Mouse (Mus musculus): ENCODE data around the gene Gstt2.
A peak's percentile ranks its signal among the peaks of the same experiment; 100 is the strongest.
"Not testable (repeated sequence)": the region's sequence is repeated elsewhere in the genome, so short reads cannot be mapped to it uniquely, and the experiment has no call there.

Gstt2 gene

DNA sequence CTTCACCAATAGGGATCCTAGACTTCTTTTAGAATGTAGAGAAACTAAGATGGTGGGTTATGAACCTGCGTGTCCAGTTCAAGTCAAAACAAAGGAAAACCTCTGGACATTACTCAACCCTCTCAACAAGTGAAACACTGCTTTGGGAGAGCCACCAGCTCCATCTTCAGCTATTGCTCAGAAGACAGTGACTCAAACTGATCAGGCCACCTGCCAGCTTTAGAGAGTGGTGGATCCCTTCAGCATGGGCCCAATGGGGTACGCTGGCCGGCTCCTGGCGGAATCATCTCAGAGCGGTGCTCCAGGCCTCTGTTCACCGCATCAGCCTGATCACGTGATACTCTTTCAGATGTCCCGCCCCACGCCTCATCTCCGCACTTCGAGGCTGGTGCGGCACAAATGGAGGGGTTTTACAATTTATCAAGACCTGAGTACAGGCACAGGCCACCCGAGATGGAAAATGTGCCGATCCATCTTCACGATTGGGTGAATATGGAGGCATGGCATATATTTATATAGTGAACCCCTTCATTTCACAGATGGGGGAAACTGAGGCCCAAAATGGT lies 18.3 kb upstream of the Gstt2 start:
- peak in 1 of 2 experiments; percentile 42 for DNase-seq (ENCODE audit: low spot score in 2 of 2)

DNA sequence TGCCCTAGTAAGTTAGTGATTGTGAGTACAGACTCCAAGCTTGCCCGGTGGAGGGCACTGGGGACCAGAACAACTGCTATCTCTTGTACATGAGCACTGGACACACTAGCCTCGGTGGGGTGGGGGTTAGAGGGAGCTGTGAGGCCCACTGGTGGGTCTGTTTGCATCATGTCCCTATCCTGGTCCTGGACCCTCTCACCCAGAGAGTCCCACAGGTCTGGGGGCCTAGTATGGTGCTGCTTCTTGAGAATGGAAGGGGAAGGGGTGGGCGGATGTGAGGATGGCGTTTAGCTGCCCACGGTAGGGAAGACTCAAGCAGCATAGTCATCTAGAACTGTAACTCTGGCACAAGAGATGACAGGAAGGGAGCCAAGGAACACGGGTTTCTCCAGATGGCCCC lies 17.6 kb upstream of the Gstt2 start:
- no peak for DNase-seq (ENCODE audit: low spot score in 2 of 2)

DNA sequence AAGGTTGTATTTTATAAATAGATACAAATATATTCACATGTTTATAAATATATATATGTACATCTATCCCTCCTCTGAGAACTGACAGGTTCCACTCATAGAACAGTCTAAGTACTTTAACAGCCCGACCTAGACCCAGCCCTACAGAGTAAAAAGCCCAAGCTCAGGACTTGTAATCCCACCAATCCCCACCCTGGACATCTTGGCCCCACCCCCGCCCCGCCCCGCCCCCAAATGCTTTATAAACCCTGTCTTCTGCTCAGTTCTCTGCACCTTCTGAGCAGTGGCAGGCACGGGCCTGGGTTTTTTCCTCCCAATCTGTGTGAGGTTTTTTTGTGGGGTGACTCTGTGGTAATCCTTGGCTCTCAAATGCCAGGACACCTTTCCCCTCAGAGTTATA lies 16.9 kb upstream of the Gstt2 start:
- no peak for DNase-seq (ENCODE audit: low spot score in 2 of 2)

DNA sequence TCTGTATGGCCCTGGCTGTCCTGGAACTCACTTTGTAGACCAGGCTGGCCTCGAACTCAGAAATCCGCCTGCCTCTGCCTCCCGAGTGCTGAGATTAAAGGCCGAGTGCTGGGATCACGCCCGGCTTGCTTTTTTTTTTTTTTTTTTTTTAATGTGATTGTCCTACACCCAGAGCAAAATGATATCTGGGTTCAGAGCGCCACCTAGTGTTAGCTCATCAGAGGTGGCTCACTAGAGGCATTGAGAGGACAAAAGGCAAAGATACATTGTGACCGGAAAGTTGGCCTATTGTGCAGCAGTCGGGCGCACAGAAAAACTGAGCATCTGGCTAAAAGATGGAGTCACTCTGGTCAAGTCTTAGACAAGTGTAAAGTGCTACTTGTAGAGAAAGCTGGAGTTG lies 16.2 kb upstream of the Gstt2 start:
- peak; percentile 88 to 93 for DNase-seq (ENCODE audit: low spot score in 2 of 2)

DNA sequence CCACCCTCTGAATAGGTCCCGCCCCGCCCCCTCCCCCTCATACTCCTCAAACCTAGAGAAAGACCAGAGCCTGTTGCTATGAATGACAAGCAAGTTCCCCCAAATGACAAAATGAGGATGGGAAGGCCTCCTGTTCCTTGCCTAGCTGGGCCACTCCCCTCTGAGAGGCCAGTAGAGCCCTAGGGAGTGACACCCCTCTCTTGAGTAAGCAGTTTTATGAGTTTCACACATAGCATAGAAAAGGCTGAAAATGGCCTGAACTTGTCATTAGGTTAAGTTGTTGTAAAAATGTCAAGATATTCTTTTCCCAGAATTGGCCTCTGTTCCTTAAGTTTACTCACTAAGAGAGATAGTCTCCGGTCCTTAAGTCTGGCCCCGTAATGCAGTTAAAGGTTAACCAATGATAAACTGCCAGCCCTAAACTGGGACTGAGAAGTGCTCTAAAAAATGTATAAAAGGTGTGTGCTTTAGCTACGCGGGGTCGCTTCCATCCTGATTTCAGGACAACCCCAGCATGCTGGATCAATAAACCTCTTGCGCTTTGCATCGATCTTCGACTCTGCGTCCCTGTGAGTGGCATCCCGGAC lies 15.4 kb upstream of the Gstt2 start:
- no peak for DNase-seq (ENCODE audit: low spot score in 2 of 2)

DNA sequence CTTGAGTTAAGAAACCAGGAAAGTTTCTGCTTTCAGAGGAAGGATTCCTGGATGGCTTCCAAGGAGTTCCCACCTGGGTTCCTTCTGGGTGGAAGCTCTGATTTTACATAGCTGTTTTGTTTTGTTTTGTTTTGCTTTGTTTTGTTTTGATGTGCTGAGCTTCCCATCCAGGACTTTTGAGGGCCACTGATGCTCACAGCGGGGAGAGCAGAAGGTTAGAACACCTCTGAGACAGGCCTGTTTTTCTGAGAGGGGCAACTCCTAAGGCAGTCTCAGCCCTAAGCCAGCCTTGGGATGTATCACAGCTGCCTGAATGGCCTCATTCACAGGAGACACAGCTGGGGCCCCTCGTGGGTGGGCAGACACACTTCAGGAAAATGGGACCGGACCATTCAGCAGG lies 14.5 kb upstream of the Gstt2 start:
- DNase-seq (ENCODE audit: low spot score in 2 of 2): no peak

DNA sequence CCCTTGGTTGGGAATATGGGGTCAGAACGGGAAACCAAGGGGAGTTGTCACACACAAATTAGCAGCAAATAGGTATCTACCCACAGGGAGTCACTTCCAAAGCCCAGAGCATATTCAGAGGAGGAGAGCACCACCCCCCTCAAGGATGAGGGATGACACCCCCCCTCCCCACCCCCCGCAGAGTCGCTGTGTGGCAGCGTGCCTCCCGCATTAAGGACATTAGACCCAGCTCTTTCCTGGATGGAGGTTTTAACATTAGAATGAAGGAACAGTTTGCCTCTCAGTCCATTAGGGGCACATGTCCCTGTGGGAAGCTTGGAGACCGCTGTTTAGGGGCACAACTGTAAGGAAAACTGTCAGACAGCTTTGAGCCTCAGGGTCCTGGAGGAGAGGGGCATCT lies 13.9 kb upstream of the Gstt2 start:
- DNase-seq (ENCODE audit: low spot score in 2 of 2): no peak

DNA sequence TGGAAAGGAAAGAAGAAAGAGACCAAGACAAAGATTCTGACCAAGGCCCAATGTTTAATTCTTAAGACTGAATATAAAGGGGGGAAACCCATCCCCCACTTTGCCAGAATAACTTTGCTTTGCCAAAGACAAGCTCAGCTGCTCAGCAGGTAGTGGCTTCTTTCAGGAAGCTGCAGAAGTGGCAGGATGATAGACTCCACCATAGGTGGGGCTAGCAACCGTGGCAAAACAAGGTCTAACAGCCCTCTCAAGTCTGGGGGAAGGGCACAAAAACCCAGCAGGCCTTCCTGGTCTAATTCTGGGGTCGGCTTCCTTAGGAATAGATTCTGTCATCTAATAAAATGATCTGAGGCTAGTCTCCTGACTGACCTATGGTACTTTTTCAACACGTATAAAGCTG lies 11.2 kb upstream of the Gstt2 start:
- no peak for DNase-seq (ENCODE audit: low spot score in 2 of 2)

DNA sequence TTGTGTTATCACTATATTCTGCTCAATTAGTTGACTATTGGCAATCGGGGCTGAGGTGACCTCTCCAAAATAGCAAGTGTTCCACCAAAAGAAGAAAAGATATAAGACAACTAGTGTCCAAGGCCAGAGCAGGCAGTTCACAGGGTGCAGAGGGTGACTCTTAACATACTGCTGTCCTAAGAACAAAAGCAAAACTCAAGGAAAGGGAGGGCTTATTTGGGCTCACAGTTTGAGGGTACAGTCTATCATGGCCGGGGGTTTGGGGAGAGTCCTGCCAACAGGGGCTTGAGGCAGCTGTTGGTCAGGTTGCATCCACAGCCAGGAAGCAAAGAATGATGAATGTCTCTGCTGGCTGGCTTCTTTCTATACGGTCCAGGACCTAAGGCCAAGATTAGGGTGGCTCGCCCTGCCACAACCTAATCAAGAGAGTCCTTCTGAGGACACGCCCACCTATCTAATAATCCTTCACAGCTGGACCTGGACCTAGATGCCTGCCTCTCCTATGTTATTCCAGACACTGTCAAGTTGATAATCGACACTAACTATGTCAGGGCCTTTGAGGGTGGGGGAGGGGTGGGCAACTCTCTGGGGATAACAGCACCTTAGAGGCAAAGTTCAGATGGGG lies 8.2 kb upstream of the Gstt2 start:
- DNase-seq (ENCODE audit: low spot score in 2 of 2): no peak

DNA sequence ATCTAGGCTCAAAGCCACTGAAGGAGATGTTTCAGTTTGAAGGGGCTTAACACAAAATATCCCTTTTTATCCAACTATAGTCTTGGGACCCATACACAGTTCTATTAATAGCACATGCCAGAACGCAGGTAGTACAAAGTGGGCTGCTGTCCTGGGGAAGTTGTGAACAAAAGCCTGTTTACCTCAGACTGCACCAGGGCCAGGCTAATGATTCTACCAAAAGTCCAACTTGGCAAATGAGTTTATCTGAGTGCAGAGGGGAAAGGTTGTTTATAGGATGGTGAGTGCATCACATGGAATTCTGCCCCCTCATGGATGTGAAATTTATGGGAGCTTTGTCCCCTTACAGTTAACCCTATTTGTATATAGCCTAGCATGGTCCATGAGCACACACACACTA lies 7.6 kb upstream of the Gstt2 start:
- DNase-seq (ENCODE audit: low spot score in 2 of 2): no peak

DNA sequence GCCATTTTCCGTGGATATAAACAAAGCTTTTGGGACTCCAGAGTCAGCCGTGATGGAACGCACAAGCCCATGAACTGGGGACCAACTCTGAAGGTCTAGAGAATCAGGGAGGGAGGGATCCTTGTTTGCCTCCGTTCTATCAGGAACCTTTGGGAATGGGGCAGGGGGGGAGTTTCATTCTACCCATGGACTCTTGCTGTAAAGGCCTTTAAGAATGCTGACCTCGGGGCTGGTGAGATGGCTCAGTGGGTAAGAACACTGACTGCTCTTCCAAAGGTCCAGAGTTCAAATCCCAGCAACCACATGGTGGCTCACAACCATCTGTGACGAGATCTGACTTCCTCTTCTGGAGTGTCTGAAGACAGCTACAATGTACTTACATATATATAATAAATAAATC lies 6.7 kb upstream of the Gstt2 start:
- DNase-seq (ENCODE audit: low spot score in 2 of 2): not testable (repeated sequence)

DNA sequence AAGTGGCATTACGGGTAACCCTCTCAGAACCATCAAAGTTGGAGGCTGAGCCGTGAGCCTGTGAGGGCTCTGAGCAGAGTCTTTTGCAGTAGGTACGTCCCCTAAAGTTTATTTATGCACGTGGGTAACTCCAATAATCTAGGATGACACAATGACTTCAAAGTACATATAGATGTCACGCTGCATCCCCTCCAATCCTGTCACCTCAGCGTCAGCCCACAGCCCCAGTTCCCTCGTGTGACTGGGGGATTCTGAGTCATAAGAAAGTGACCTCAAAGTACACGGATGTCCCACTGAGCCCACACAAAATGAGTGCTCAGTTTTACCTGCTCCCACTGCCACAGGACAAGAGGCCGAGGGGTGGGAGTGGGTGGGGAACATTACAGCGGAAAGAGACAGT lies 1.9 kb upstream of the Gstt2 start:
- no peak for DNase-seq (ENCODE audit: low spot score in 2 of 2)

DNA sequence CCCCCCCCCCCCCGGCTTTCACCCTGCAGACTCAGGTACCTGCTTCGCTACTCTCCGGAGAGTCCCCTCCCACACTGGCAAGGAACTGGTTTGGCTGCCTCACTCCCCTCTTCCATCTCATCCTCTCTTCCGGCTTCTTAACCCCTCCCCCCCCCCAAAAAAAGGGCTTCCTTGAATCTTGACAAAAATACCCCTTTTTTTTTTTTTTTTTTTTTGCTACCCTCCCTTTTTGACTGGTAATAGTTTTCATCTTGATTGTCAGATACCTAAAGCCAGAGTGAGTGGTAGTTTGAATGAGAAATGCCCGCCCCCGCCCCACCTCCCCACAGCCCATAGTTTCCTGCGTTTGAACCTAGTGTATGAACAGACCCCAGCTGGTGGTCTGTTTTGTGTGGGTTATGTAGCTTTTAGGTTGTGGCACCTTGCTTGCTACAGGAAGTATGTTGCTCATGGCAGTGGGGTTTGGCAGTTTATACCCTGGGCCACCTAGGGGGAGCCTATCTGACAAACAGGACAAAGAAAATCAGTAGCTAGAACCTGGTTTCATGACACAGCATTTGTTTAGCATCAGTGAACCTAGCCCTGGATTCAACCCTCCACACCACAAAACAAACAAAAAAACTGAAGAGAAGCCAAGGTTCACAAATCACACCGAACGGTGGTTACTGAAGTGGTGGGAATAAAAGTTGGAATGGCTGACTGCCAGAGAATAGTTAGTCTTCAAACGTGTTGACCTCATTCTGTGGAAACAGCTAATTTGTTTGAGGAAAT lies 1.3 kb downstream of the Gstt2 start:
- no peak for DNase-seq (ENCODE audit: low spot score in 2 of 2)

DNA sequence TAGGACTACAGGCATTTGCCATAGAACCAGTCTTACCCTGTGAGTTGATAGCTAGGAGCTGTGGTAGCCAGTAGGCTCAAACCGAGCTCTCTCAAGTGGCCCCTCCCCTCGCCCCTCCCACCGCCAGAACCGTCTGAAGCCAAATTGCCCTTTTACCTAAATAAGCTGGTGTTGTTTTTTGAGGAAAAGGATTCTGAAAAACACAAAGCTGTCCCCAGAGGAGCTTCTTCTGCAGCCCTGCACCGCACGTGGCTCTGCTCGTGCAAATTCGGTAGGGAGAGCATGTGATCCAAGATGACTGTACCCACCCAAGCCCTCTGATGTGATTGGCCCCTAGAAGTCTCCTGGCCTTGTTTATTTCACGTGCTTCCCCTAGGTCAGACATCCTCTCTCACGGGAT lies 1.9 kb downstream of the Gstt2 start:
- no peak for DNase-seq (ENCODE audit: low spot score in 2 of 2)

DNA sequence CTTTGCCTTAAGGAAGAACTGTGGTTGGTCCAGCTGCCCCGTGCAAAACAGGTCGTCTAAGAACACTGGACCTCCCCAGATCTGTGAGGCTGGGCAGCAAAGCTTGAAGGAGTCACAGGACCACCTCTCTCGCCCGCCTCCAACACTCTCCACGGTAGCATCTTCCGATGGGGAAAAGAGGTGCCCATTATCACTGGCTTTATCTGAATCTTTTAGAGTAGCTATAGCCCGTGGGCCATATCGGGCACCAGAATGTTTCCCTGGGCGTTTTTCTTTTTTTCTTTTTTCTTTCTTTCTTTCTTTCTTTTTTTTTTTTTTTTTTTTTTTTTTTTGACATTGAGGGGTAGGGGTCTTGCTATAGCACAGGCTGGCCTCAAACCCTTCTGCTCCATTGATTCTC lies 2.5 kb downstream of the Gstt2 start:
- DNase-seq (ENCODE audit: low spot score in 2 of 2): no peak

DNA sequence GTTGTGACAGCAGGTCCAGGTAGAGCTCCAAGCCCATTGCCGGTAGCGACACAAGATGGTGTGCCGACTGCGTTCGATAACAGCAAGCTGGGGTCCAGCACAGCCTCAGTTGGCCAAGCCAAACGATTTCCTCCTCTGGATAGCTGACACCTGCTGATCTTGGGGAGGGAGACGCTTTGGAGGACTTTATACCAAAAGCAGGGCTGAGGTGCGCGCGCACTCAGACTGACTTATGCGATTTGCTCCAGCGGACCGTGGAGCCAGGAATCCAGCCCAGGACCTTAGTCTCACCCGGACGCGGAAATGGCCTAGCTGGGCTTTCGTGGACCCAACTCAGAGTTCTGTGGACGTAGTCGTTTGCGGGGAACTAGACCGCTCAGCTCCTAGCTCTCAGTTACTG lies 3.0 kb downstream of the Gstt2 start:
- DNase-seq (ENCODE audit: low spot score in 2 of 2): peak in 1 of 2 experiments; percentile 41

DNA sequence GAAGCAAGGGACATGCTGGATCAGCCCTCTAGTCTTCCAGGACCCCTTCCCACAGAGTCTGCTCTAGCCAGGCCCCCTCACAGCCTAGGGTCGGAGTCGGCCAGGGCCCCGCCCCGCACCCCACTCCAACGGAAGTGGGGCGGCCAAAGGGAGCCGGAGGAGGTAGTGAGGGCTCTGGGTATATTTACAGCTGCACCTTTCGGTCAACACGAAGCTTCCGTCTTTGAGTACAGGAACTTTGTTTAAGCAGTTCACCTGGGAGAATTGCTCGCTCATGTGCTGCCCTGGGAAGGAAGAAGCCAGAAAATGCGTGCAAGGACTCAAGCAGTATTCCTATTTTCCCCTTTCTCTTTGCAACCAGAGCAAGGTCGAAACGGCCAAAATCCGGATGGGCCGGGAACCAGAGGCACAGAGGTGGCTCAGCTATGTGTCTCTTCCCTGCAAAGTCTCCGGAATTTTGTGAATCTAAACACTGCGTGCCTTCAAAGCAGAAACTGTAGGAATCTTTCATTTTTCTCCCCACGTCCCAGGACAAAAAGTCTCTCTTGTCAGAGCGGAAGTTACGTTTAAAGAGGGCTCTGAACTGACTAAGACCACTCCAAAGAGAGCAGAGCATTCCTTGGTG lies 3.7 kb downstream of the Gstt2 start:
- no peak for DNase-seq (ENCODE audit: low spot score in 2 of 2)

DNA sequence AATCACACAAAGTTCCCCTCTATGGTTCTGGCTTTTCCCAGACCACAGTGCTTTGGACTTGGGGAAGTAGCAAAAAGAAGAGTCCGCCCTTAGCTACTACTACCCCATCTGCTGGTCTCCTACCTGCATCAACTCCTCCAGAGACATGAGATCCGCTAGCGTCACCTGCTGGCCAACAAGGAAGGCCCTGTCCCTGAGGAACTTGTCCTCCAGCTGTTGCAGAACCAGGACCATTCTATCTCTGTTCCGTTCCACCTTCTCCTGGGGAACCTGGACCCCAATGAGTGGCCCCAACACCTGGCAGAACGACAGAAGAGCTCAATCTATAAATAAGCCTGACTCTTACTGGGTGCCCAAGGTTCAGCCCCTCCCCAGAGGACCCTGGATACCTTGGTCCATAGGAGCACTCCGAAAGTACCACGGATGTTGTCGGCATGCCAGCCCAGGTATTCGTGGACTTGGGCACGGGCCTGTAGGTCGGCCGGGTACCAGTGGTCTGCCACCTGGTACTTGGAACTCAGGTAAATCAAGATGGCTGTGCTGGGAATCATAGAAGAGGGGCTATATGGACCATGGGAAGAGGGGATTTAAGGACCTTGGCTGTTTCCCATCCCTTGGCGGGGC lies 4.8 kb downstream of the Gstt2 start:
- peak in 1 of 2 experiments; percentile 57 for DNase-seq (ENCODE audit: low spot score in 2 of 2)

DNA sequence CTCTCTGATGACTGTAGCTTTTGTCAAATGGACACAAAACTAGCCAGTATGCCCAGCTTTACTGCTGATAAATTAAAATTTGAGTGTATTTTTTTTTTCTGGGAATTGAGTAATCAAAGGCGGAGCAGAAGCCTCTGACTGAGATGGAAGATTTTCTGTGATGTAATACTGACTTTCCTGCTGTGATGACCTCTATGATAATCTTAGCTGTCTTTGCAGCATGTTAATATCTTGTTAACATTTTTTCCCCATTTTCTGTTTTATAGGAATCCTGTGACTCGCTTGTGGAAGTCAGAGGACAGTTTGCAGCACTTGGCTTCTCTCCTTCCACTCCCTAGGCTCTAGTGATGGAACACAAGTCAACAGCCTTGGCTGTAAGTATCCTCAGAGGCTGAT lies 7.0 kb downstream of the Gstt2 start:
- DNase-seq (ENCODE audit: low spot score in 2 of 2): no peak

DNA sequence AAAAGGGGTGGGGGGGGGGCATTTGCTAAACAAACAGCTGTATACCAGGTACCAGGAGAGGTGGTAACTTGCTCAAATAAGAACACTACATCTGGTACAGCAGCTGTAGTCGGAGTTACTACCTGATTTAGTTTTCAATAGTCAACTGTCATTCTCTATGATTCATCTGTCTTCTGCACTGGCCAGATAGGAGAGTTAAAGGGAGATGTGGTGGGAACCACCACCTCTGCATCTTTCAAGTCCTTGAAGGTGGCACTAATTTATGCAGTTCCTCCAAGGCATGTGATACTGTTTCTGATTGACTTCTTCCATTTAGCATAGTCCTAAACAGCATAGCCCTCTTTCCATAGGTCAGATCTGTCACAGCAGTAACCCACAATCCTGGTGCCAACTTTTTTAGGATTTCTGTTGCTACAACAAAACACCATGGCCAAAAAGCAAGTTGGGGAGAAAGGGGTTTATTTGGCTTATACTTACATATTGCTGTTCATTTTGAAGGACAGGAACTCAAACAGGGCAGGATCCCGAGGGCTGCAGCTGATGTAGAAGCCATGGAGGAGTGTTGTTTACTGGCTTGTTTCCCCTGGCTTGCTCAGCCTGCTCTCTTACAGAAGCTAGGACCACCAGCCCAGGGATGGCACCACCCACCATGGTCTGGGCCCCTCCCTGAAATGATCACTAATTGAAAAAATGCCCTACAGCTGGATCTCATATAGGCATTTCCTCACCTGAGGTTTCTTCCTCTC lies 7.5 kb downstream of the Gstt2 start:
- DNase-seq (ENCODE audit: low spot score in 2 of 2): no peak

DNA sequence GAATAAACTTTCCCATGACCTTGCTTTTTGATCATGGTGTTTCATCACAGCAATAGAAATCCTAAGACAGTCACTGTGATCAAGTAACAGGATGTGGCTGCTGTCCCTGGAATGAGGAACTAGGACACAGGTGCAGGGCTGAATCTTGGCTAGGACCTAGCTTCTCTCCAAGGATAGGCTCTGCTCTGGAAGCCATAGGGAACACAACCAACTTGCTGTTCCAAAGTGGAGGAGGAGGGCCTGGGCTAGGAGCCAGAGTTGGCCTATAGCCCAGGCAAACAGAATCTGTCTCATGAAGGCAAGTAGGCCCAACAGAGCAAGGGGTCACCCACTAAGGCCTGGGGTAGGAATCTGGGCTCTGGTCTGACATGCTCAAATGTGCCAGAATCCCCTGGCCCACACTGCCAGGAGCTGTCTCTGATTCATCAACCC lies 8.7 kb downstream of the Gstt2 start:
- no peak for DNase-seq (ENCODE audit: low spot score in 2 of 2)

All from right cerebral cortex, adult 2 months (tissue).